Mouse (Mus musculus): ENCODE measurements around the gene Enpep. TPM values are rescaled to one million over a fixed set of nuclear protein-coding genes. Genes with fewer than 3 reads are reported as not detected.

The Enpep gene
- total and polyA plus RNA-seq, 2 experiments from 2014 or later, result 8.3 to 8.4 TPM

GRCm38 (mm10) chr3:129342767-129343166 is 10.2 kb upstream of the Enpep start:
- no peak for TF ChIP-seq CTCF (IDR thresholded peaks at IDR 0.05; ENCODE audit: low read depth)
- TF ChIP-seq EP300 (IDR thresholded peaks at IDR 0.05; ENCODE audit: low read depth), result no peak
- Histone ChIP-seq H3K4me3 (ENCODE audit: low read depth, low read length) (no peak overlapping the region), H3K27me3 (ENCODE audit: control insufficient read depth, insufficient read depth, low read length) (no peaks in the 10 kb centered on the region), H3K27ac (ENCODE audit: low read depth) (no peak overlapping the region), H3K9me3 (replicated peaks; ENCODE audit: control insufficient read depth, low read length) (no peaks in the 10 kb centered on the region), H3K4me1 (ENCODE audit: control insufficient read depth, insufficient read depth) (peaks cover 13% of the 10 kb centered on the region), H3K9ac (replicated peaks; ENCODE audit: low read depth, low read length) (no peak overlapping the region), H3K36me3 (replicated peaks; ENCODE audit: control insufficient read depth, insufficient read depth, low read length) (no peaks in the 10 kb centered on the region), H3K4me2 (ENCODE audit: low read depth, low read length) (no peak overlapping the region)
- 85% methylated on average over 1 of the region's 1 CpGs for WGBS
- no peak for DNase-seq (ENCODE audit: low spot score)
- ATAC-seq (ENCODE audit: insufficient read depth, low read depth), result no peak

GRCm38 (mm10) chr3:129341066-129341465 is 8.5 kb upstream of the Enpep start:
- Histone ChIP-seq H3K27me3 (ENCODE audit: control insufficient read depth, insufficient read depth, low read length) (no peaks in the 10 kb centered on the region), H3K4me2 (ENCODE audit: low read depth, low read length) (no peak overlapping the region), H3K27ac (ENCODE audit: low read depth) (no peak overlapping the region), H3K36me3 (replicated peaks; ENCODE audit: control insufficient read depth, insufficient read depth, low read length) (no peaks in the 10 kb centered on the region), H3K9ac (replicated peaks; ENCODE audit: low read depth, low read length) (no peak overlapping the region), H3K9me3 (replicated peaks; ENCODE audit: control insufficient read depth, low read length) (no peaks in the 10 kb centered on the region), H3K4me1 (ENCODE audit: control insufficient read depth, insufficient read depth) (peaks cover 15% of the 10 kb centered on the region), H3K4me3 (ENCODE audit: low read depth, low read length) (no peak overlapping the region)
- TF ChIP-seq CTCF (IDR thresholded peaks at IDR 0.05; ENCODE audit: low read depth) (no peak), EP300 (IDR thresholded peaks at IDR 0.05; ENCODE audit: low read depth) (no peak)
- DNase-seq (ENCODE audit: low spot score), result no peak
- ATAC-seq (ENCODE audit: insufficient read depth, low read depth), result no peak

GRCm38 (mm10) chr3:129338296-129339091 is 6.0 kb upstream of the Enpep start:
- Histone ChIP-seq H3K27me3 (ENCODE audit: control insufficient read depth, insufficient read depth, low read length) (no peaks in the 10 kb centered on the region), H3K9ac (replicated peaks; ENCODE audit: low read depth, low read length) (no peak overlapping the region), H3K4me2 (ENCODE audit: low read depth, low read length) (peak overlapping the region; percentile 45), H3K36me3 (replicated peaks; ENCODE audit: control insufficient read depth, insufficient read depth, low read length) (no peaks in the 10 kb centered on the region), H3K9me3 (replicated peaks; ENCODE audit: control insufficient read depth, low read length) (no peaks in the 10 kb centered on the region), H3K27ac (ENCODE audit: low read depth) (peak overlapping the region; percentile 20; the same call in 1 of the 2 replicates), H3K4me3 (ENCODE audit: low read depth, low read length) (no peak overlapping the region), H3K4me1 (ENCODE audit: control insufficient read depth, insufficient read depth) (peaks cover 17% of the 10 kb centered on the region)
- peak; percentile 71 for DNase-seq (ENCODE audit: low spot score)
- no peak for ATAC-seq (ENCODE audit: insufficient read depth, low read depth)
- TF ChIP-seq CTCF (IDR thresholded peaks at IDR 0.05; ENCODE audit: low read depth) (no peak), EP300 (IDR thresholded peaks at IDR 0.05; ENCODE audit: low read depth) (no peak)
- WGBS, result 10% methylated on average over 14 of the region's 14 CpGs

DNA sequence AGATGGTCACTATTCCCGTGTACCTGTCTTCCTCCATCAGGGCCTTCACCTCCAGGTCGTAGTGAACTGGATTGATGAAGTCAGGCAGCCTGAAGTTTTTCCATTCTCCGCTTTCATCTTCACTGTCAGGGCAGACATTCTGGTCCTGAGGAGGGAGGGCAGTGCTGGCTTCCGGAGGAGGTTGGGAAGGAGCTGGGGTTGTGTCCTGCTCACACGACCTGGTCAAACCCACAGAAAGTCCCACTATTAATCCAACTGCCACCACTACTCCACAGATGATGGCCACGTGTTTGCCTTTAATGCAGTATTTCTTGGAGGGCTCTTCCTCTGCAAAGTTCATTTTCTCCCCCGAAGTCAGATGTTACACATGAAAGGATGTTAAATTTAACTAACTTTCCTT is 378 bp downstream of the Enpep start:
- Histone ChIP-seq H3K27me3 (ENCODE audit: control insufficient read depth, insufficient read depth, low read length) (no peaks in the 10 kb centered on the region), H3K4me2 (ENCODE audit: low read depth, low read length) (peak overlapping the region; percentile 57), H3K9ac (replicated peaks; ENCODE audit: low read depth, low read length) (no peak overlapping the region), H3K36me3 (replicated peaks; ENCODE audit: control insufficient read depth, insufficient read depth, low read length) (no peaks in the 10 kb centered on the region), H3K27ac (ENCODE audit: low read depth) (no peak overlapping the region), H3K9me3 (replicated peaks; ENCODE audit: control insufficient read depth, low read length) (no peaks in the 10 kb centered on the region), H3K4me1 (ENCODE audit: control insufficient read depth, insufficient read depth) (0 out of 2 replicates have a peak, but pooled peaks cover 13% of the 10 kb centered on the region), H3K4me3 (ENCODE audit: low read depth, low read length) (peak overlapping the region; percentile 43)
- TF ChIP-seq CTCF (IDR thresholded peaks at IDR 0.05; ENCODE audit: low read depth) (no peak), EP300 (IDR thresholded peaks at IDR 0.05; ENCODE audit: low read depth) (no peak)
- 40% methylated on average over 7 of the region's 7 CpGs for WGBS
- DNase-seq (ENCODE audit: low spot score), result no peak
- ATAC-seq (ENCODE audit: insufficient read depth, low read depth), result 0 out of 2 replicates have a peak, but pooled peaks have one; percentile 14

- H3K27ac ChIP-seq (ENCODE audit: low read depth), result no peak overlapping the region
- H3K4me1 ChIP-seq (ENCODE audit: control insufficient read depth, insufficient read depth), result 0 out of 2 replicates have a peak, but pooled peaks cover 13% of the 10 kb centered on the region
- no peaks in the 10 kb centered on the region for H3K27me3 ChIP-seq (ENCODE audit: control insufficient read depth, insufficient read depth, low read length)
- 84% methylated on average over 6 of the region's 6 CpGs for WGBS
- H3K9ac ChIP-seq (replicated peaks; ENCODE audit: low read depth, low read length), result no peak overlapping the region
- TF ChIP-seq CTCF (IDR thresholded peaks at IDR 0.05; ENCODE audit: low read depth) (no peak), EP300 (IDR thresholded peaks at IDR 0.05; ENCODE audit: low read depth) (no peak)
- peak overlapping the region; percentile 43 for H3K4me3 ChIP-seq (ENCODE audit: low read depth, low read length)
- no peak for DNase-seq (ENCODE audit: low spot score)
- no peaks in the 10 kb centered on the region for H3K9me3 ChIP-seq (replicated peaks; ENCODE audit: control insufficient read depth, low read length)
- no peak for ATAC-seq (ENCODE audit: insufficient read depth, low read depth)
- H3K36me3 ChIP-seq (replicated peaks; ENCODE audit: control insufficient read depth, insufficient read depth, low read length), result no peaks in the 10 kb centered on the region
- H3K4me2 ChIP-seq (ENCODE audit: low read depth, low read length), result peak overlapping the region; percentile 57
Observed at GRCm38 (mm10) chr3:129331427-129331826, 1.1 kb downstream of the Enpep start.
